Mouse (Mus musculus) liver, postnatal 0 days (tissue): ENCODE measurements at regions not wholly inside any gene's neighbourhood (a gene's known extent, or its start where the extent isn't known, plus 50 kb on each side); places are given as distances from the start of the nearest gene placed in this dataset.

Source experiments
- CTCF ChIP-seq: sonication (generic); IDR thresholded peaks from 2 replicates; pipeline ENCODE4 v1.5.1; 2016; ENCODE audit warnings: antibody characterized with exemption, low read depth
- EP300 ChIP-seq: IDR thresholded peaks from 2 replicates; pipeline ENCODE4 v1.6.1; 2016; ENCODE audit warnings: antibody characterized with exemption, low read depth, mild to moderate bottlenecking

DNA sequence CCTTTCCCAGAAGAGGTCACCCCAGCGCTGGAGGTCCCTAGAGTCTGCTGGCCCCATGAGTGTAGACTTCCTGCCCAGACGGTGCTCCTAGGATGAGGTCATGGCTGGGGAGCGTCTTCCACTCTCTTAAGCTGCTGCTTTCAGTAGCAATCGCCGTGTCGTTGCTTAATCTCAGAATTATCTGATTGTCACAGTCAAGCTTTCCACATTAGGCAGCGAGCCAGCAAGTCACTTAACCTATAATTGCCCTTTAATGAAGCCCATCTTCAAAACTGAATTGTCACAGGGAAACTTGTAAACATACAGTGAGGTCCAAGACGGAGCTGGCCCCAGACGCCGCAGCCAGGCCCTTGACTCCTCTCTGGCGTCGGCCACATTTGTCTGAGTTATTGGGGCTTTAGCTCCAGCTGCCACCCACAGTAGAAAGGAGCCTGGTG lies 220.2 kb upstream of the Tle3 start:
- TF ChIP-seq CTCF (no peak), EP300 (no peak)
